Mouse (Mus musculus) testis, adult 2 months (tissue): Measurements from ENCODE around the gene Dapk1. TPM values are rescaled to one million over a fixed set of nuclear protein-coding genes. Genes with fewer than 3 reads are reported as not detected.

Experiments
- H3K27ac ChIP-seq: fragments of 200-500 bp; 2 replicates; pipeline ENCODE4 v1.5.1; 2012; ENCODE audit warnings: low read depth, low read length; ENCODE audit not compliant: control insufficient read depth, insufficient read depth
- H3K27me3 ChIP-seq: fragments of 200-500 bp; 2 replicates; pipeline ENCODE4 v1.6.1; 2012; ENCODE audit warnings: mild to moderate bottlenecking, low read length, moderate library complexity; ENCODE audit not compliant: control insufficient read depth, insufficient read depth
- H3K36me3 ChIP-seq: fragments of 200-500 bp; 2 replicates; pipeline ENCODE4 v1.6.1; 2012; ENCODE audit warnings: mild to moderate bottlenecking, low read length; ENCODE audit not compliant: control insufficient read depth, insufficient read depth
- H3K4me1 ChIP-seq: fragments of 200-500 bp; 2 replicates; pipeline ENCODE4 v1.6.1; 2012; ENCODE audit warnings: low read length; ENCODE audit not compliant: control insufficient read depth, insufficient read depth
- H3K4me3 ChIP-seq: fragments of 200-500 bp; 2 replicates; pipeline ENCODE4 v1.5.1; 2012; ENCODE audit warnings: low read depth, mild to moderate bottlenecking, low read length, moderate library complexity, mixed read lengths; ENCODE audit not compliant: control insufficient read depth
- CTCF ChIP-seq: fragments of 200-500 bp; IDR thresholded peaks from 2 replicates; pipeline ENCODE4 v1.5.1; 2012; ENCODE audit warnings: low read depth, mild to moderate bottlenecking, inconsistent platforms, low read length, moderate library complexity; ENCODE audit not compliant: control insufficient read depth, insufficient read depth, insufficient replicate concordance
- POLR2A ChIP-seq: fragments of 200-500 bp; IDR thresholded peaks from 2 replicates; pipeline ENCODE4 v1.6.1; 2012; ENCODE audit warnings: low read depth, mild to moderate bottlenecking, inconsistent platforms, low read length, moderate library complexity; ENCODE audit not compliant: control insufficient read depth
- polyA plus RNA-seq: library from polyadenylated mRNA; depleted of rRNA; stranded (reverse); fragments of >200 nt; gene quantifications from 2 replicates; pipeline ENCODE4 v1.2.3, GENCODE M21; 2012

Gene Dapk1
- polyA plus RNA-seq, 1 experiment = 2.6 TPM

DNA sequence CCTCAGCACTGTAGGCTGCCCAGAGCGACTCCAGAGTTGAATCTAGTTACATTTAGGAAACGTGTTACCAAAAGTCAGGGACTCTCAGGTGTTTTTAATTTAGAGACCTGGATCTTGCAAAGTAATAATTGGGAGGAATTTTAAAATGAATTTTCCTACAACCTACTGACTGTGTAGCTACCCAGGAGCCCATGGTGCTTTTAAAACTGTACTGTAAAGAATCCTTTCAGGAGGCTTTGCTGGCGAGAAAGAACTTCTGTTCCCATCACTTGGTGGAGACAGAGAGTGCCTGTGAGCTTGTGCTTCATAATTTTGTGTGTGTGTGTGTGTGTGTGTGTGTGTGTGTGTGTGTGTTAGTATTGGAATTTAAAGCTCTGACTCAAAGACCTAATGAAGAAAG is 109.2 kb downstream of the Dapk1 start:
- no peaks in the 10 kb centered on the region for H3K27me3 ChIP-seq
- H3K4me1 ChIP-seq = no peaks in the 10 kb centered on the region
- no peak for TF ChIP-seq CTCF
- H3K36me3 ChIP-seq = no peaks in the 10 kb centered on the region
- no peak overlapping the region for H3K27ac ChIP-seq
- H3K4me3 ChIP-seq = no peak overlapping the region

DNA sequence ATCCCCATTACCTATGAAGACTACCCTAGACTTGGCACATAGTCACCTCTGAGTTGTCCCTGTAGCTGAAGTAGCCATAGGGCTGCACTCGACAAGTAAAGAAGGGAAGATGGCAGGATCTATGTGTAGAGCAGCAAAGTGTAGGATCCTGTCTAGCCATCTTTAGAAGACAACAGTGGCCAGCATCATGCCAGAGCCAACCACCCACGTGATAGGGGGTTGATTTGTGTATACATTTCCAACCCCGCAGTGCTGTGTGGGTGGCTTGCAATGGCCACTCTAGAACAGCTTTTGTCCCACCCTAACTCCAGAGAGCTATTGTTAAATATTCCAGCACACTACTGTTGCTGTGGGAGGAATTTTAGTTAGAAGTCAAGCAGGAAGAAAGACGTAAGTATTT is 111.8 kb downstream of the Dapk1 start:
- H3K27me3 ChIP-seq = no peaks in the 10 kb centered on the region
- H3K36me3 ChIP-seq = no peaks in the 10 kb centered on the region
- H3K4me3 ChIP-seq = no peak overlapping the region
- no peaks in the 10 kb centered on the region for H3K4me1 ChIP-seq
- H3K27ac ChIP-seq = no peak overlapping the region
- TF ChIP-seq POLR2A (no peak), CTCF (no peak)

DNA sequence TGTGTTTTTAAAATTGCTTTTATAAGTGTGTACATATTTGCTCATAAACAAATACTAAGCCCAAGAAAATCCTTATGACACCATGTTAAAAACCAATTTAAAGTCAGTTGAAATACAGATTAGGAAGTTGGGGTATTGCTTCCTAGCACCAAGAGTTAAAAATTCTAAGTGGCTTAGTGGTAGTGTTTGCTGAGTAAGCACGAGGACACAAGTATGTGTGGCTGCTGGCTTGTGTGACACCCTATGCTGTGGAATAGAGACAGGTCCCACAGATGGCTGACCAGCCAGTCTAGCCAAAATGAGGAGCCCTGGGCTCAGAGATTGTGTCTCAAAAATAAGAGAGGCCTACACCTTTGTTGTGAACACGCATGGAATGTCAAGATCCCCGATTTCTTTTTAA is 114.4 kb downstream of the Dapk1 start:
- no peaks in the 10 kb centered on the region for H3K36me3 ChIP-seq
- H3K27me3 ChIP-seq = no peaks in the 10 kb centered on the region
- no peak for TF ChIP-seq CTCF
- no peak for TF ChIP-seq POLR2A
- no peaks in the 10 kb centered on the region for H3K4me1 ChIP-seq
- no peak overlapping the region for H3K4me3 ChIP-seq
- H3K27ac ChIP-seq = no peak overlapping the region

DNA sequence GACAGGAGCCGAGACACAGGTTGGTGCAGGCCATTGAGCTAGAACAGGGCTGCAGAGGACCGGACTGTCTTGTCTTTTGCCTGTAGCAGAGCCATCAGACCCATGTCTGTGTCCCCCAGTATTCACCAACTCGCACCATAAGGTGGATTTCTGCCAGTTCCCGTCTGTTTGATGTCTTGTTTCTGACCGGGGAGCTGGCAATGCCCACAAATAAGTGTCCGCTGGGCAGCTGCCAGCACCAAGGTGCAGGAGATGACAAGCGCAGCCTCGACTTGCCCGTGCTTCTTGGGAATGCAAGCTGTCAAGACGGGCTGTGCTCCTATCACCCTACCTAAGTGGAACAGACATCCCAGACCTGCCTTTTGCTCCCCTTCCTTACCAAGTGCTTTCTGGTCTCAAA is 115.7 kb downstream of the Dapk1 start:
- no peaks in the 10 kb centered on the region for H3K4me1 ChIP-seq
- no peaks in the 10 kb centered on the region for H3K36me3 ChIP-seq
- no peaks in the 10 kb centered on the region for H3K27me3 ChIP-seq
- TF ChIP-seq CTCF (no peak), POLR2A (no peak)
- no peak overlapping the region for H3K4me3 ChIP-seq
- no peak overlapping the region for H3K27ac ChIP-seq

DNA sequence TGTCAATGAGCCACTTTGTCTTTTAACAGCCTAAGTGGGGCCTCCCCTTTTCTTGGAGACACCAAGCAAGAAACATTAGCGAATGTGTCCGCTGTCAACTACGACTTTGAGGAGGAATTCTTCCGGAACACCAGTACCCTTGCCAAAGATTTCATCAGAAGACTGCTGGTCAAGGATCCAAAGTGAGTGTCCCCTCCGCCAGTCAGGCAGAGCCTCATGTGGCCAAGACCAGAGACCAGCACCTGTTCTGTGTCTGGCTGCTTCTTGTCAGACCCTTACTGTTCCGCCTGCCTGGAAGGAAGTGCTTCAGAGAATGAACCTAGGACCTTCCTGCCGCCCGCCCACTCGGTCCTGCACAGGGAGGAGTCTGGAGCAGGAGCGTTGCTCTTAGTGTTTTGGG is 117.8 kb downstream of the Dapk1 start:
- Histone ChIP-seq H3K27ac (no peak overlapping the region), H3K27me3 (no peaks in the 10 kb centered on the region), H3K36me3 (no peaks in the 10 kb centered on the region), H3K4me3 (no peak overlapping the region), H3K4me1 (no peaks in the 10 kb centered on the region)
- TF ChIP-seq CTCF (no peak), POLR2A (no peak)

DNA sequence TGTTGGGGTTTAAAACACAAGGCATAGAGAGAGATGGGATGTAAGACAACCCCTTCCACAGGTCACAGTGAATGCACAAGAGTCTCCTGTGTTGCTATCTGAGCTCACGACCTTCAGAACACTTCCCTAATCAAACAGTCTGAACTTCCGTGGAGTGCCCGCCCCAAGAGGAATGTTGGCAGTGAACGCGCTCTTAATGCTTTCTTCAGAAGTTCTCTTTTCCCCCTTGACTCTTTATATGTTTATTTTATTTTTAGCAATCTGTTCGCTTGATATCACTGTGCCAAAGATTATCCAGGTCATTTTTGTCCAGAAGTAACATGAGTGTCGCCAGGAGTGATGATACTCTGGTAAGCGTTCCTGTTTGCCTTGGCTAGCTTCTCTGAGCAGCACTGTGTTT is 121.0 kb downstream of the Dapk1 start:
- Histone ChIP-seq H3K4me3 (no peak overlapping the region), H3K27me3 (no peaks in the 10 kb centered on the region), H3K27ac (no peak overlapping the region), H3K4me1 (no peaks in the 10 kb centered on the region), H3K36me3 (no peaks in the 10 kb centered on the region)
- no peak for TF ChIP-seq CTCF
- no peak for TF ChIP-seq POLR2A

DNA sequence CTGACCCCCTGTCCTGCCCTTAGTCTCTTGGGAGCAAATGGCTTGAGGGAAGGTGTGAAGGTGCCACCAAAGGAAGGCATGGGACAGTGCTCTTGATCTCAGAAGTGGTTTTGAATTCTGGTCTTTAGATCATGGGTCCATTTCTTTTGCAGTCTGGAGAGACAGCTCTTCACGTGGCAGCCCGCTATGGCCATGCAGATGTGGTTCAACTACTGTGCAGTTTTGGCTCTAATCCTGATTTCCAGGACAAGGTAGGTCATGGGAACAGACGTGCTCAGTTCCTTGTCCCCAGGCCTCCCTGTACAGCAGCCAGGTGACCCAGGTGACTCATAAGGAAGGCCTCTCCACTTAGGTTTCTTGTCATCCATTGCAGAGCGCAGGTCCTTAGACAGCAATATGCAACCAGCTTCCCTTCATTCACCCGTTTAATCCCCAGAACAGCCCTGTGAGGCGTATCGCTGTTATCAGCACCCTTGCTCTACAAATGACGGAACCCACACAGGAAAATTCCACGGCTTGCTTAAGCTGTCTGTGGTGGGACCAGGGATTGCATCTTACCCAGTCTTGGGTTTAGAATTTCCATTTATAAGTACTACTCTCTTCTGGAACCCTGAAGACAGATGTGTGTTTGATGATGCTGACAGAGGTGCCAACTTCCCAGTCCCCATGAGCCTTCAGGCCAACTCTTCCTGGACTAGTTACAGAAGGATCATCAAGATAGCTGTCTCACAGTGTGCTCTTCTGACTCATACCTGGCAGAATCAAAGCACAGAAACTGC is 126.7 kb downstream of the Dapk1 start:
- H3K27ac ChIP-seq = no peak overlapping the region
- H3K4me1 ChIP-seq = no peaks in the 10 kb centered on the region
- no peak overlapping the region for H3K4me3 ChIP-seq
- H3K36me3 ChIP-seq = no peaks in the 10 kb centered on the region
- TF ChIP-seq CTCF (no peak), POLR2A (no peak)
- no peaks in the 10 kb centered on the region for H3K27me3 ChIP-seq

DNA sequence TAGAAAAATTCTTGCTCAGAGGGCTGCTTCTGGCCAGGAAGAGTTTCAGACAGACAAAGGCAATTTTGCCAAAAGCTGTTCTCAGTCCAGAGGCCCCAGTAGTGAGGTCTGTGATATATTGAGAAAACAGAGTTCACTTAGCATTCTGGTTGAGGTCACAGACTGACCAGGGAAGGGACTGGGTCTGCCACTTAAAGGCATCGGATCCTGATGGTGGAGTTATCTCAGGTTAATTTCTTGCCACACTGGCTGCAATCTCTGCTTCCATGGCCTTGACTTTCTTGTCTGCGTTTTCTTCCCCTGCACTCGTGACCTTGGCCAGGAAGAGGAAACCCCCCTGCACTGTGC is 127.3 kb downstream of the Dapk1 start:
- Histone ChIP-seq H3K4me3 (no peak overlapping the region), H3K4me1 (no peaks in the 10 kb centered on the region), H3K27me3 (no peaks in the 10 kb centered on the region), H3K27ac (no peak overlapping the region), H3K36me3 (no peaks in the 10 kb centered on the region)
- TF ChIP-seq POLR2A = no peak
- TF ChIP-seq CTCF = no peak
